Mouse (Mus musculus): ENCODE results near the gene Pip5k1c. TPM values are rescaled to one million over a fixed set of nuclear protein-coding genes. Genes with fewer than 3 reads are reported as not detected.

Gene Pip5k1c
- polyA plus RNA-seq, 1 experiment from 2014 or later: 32.0 TPM

DNA sequence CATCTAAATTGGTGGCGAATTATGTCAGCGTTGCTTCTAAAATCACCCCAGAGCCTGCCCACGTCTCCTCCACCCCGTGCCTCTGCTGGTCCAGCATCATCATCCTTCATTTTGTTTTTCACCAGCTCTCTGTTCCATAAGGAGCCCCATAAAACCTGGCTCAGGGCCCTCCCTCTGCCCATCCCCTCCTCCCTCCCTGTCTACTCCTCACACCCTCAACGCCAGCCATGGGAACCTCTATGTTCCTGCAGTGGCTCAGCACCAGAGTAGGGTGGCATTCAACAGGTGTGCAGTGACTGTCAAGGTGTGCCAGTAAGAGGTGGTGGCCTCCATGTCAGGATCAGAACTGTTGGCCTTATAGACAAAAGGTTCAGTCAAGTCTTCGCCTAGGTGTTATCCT is 2.4 kb downstream of the Pip5k1c start:
- H3K4me1 ChIP-seq: peaks cover 69% of the 10 kb centered on the region
- no peak overlapping the region for H3K4me3 ChIP-seq
- H3K9me3 ChIP-seq: no peaks in the 10 kb centered on the region
- WGBS: 89% methylated on average over 6 of the region's 6 CpGs
- no peak for ATAC-seq (ENCODE audit: extremely low read depth, insufficient number of reproducible peaks, low FRiP score, low TSS enrichment)
- peaks cover 17% of the 10 kb centered on the region for H3K27me3 ChIP-seq (replicated peaks)
- peaks cover 5% of the 10 kb centered on the region; the same call in 1 of the 2 replicates for H3K36me3 ChIP-seq
- peak overlapping the region; percentile 90 for H3K9ac ChIP-seq
- peak overlapping the region; percentile 99; the same call in 1 of the 2 replicates for H3K4me2 ChIP-seq
- H3K27ac ChIP-seq (replicated peaks): no peak overlapping the region

DNA sequence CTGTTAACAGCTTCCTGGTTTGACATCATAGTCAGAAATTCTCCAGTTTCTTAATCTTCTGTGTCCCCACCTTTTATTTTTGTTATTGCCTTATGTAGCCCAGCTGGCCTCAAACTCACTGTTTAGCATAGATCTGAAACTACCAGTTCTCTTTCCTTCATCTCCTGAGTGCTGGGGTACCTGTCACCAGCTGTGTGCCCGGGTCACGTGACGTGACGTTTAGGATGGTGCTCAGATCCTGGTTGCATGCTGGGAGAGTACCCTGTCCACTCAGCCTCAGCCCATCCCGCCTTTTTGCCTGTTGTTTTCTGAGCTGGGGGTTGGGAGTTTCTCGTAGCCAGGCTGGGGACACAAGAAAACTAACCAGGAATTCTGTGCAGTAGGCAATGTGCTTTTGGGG is 4.5 kb downstream of the Pip5k1c start:
- Histone ChIP-seq H3K9me3 (no peaks in the 10 kb centered on the region), H3K36me3 (peaks cover 5% of the 10 kb centered on the region; the same call in 1 of the 2 replicates), H3K4me1 (peaks cover 80% of the 10 kb centered on the region), H3K4me3 (no peak overlapping the region), H3K4me2 (peak overlapping the region; percentile 26; the same call in 1 of the 2 replicates), H3K9ac (peak overlapping the region; percentile 69), H3K27ac (replicated peaks) (peak overlapping the region; percentile 77), H3K27me3 (replicated peaks) (no peaks in the 10 kb centered on the region)
- no peak for ATAC-seq (ENCODE audit: extremely low read depth, insufficient number of reproducible peaks, low FRiP score, low TSS enrichment)
- WGBS: 77% methylated on average over 6 of the region's 6 CpGs

DNA sequence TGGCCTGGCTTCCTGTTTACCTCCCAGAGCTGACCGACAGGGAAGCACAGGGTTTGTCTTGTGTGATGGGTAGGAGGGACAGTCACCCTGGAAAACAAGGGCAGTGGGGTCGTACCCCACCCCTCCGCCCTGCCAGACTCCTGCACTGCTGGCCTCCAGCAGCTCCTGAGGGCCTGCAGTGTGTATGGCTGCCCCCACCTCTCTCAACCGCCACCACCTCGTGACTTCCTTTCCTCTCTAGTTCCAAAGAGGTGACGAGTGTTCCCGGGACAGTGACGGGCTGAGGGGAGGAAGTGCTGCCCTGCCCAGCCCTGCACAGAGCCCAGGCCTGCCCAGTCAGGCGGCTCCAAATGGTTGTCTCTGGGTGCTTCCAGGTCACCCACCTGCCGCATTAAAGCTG is 5.1 kb downstream of the Pip5k1c start:
- H3K4me2 ChIP-seq: peak overlapping the region; percentile 26
- ATAC-seq (ENCODE audit: extremely low read depth, insufficient number of reproducible peaks, low FRiP score, low TSS enrichment): no peak
- peaks cover 5% of the 10 kb centered on the region; the same call in 1 of the 2 replicates for H3K36me3 ChIP-seq
- H3K27me3 ChIP-seq (replicated peaks): no peaks in the 10 kb centered on the region
- no peak overlapping the region for H3K4me3 ChIP-seq
- H3K9ac ChIP-seq: peak overlapping the region; percentile 69
- peaks cover 86% of the 10 kb centered on the region for H3K4me1 ChIP-seq
- H3K9me3 ChIP-seq: no peaks in the 10 kb centered on the region
- H3K27ac ChIP-seq (replicated peaks): peak overlapping the region; percentile 77
- 30% methylated on average over 10 of the region's 10 CpGs for WGBS

DNA sequence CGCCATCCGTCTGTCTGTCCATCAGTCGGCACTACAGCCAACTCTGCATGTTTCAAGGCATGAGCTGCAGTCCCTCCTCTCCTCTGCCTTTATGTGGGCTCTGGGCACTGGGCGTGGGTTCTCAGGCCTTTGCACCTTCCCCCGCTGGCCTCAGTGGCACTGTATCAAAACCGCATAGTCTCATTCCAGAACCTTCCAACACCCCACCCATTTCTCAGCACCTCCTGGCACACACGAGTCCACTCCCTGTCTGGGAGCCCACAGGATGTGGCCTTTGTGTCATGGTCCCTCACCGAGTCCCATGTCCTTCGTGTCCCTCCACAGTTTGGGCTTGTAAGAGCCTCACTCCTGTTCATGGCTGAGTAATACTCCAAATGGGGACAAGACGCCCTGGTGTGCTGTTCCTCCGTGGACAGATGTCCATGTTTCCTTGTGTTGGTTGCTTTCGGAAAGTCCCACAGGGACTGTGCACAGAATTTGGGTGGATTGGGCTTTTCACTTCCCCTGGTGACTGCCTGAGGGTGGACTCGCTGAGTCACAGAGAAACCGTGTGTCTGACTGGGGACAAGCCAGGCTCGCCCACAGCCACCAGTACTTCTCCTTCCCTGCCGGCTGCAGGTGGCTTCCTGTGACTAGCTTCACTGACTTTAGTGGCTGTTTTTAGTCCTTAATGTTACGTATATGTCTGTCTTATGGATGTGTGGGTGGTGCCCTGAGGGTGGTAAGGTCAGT is 5.8 kb downstream of the Pip5k1c start:
- Histone ChIP-seq H3K4me3 (no peak overlapping the region), H3K4me2 (peak overlapping the region; percentile 26), H3K27ac (replicated peaks) (peak overlapping the region; percentile 77)

DNA sequence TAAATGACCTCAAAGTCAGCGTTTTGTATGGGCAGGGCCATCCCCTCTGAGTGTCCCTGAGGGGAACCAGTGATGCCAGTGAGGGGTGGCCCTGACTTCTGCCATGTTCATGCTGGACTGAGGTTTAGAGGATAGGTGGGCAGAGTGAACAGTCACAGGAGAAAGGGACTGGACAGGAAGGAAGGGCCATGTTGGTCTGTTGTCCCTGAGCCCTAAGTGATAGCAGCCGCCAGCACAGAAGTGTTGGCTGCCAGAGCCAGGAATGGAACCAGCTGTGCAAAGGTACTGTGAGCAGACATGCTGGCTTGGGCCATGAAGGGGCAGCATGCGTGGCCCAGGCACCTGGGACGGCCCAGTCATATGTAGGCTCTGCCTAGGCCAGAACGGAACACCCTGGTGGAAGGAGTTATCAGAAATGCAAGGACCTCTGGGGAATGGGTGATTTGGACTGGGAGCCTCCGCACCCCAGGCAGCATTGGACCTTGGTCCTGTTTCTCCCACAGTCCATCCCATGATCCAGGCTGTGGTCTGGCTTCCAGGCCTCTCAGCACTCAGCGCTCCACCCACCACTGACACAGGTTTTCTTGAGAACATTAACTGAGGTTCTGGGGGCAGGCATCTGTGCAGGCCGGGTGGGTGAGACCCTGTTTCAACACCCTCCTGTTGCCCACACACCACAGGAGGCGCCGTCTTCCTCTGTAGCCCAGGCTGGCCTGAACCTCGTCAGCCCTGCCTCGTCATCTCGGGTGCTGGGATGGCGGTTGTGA is 7.0 kb downstream of the Pip5k1c start:
- Histone ChIP-seq H3K36me3 (peaks cover 5% of the 10 kb centered on the region; the same call in 1 of the 2 replicates), H3K4me3 (no peak overlapping the region), H3K27me3 (replicated peaks) (no peaks in the 10 kb centered on the region), H3K4me2 (no peak overlapping the region), H3K9ac (peak overlapping the region; percentile 64), H3K27ac (replicated peaks) (peak overlapping the region; percentile 36; the same call in 1 of the 2 replicates), H3K9me3 (no peaks in the 10 kb centered on the region), H3K4me1 (peaks cover 92% of the 10 kb centered on the region)
- ATAC-seq (ENCODE audit: extremely low read depth, insufficient number of reproducible peaks, low FRiP score, low TSS enrichment): no peak
- WGBS: 80% methylated on average over 14 of the region's 14 CpGs

More for the DNA sequence above, 5.8 kb downstream of the Pip5k1c start:
- peaks cover 92% of the 10 kb centered on the region for H3K4me1 ChIP-seq
- no peaks in the 10 kb centered on the region for H3K27me3 ChIP-seq (replicated peaks)
- no peak for ATAC-seq (ENCODE audit: extremely low read depth, insufficient number of reproducible peaks, low FRiP score, low TSS enrichment)
- no peak overlapping the region for H3K9ac ChIP-seq
- no peaks in the 10 kb centered on the region for H3K9me3 ChIP-seq
- H3K36me3 ChIP-seq: peaks cover 5% of the 10 kb centered on the region; the same call in 1 of the 2 replicates
- WGBS: 88% methylated on average over 17 of the region's 17 CpGs

DNA sequence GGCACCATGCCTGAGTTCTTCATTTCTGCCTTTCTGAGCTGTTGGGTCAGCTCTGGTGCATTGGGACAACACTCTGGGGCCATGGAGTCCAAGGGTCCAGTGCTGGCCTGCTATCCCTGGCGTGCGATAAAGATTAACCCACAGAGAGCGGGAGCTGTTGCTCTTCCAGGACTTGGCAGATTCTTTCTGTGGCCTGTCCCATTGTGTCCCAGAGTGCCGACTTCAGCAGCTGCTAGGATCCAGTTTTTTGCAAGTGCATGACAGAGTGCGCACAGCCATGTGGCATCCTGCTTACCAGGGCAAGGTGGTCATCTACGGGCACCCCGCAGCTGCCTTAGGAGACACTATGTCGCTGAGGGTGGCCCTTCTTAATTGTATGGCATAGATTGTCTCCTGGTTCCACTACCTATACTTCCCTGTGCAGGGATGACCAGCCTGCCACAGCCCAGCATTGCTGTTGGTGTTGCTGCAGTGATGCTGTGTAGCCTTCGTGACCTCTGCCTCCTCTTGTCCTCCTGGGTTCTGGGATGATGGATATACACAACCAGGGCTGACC is 7.7 kb downstream of the Pip5k1c start:
- H3K27ac ChIP-seq (replicated peaks): 0 out of 2 replicates have a peak overlapping the region, but pooled peaks have one; percentile 17
- ATAC-seq (ENCODE audit: extremely low read depth, insufficient number of reproducible peaks, low FRiP score, low TSS enrichment): no peak
- no peak overlapping the region for H3K4me3 ChIP-seq
- no peaks in the 10 kb centered on the region for H3K9me3 ChIP-seq
- H3K4me1 ChIP-seq: peaks cover 89% of the 10 kb centered on the region
- peaks cover 5% of the 10 kb centered on the region; the same call in 1 of the 2 replicates for H3K36me3 ChIP-seq
- H3K4me2 ChIP-seq: no peak overlapping the region
- 67% methylated on average over 9 of the region's 9 CpGs for WGBS
- peak overlapping the region; percentile 64 for H3K9ac ChIP-seq
- no peaks in the 10 kb centered on the region for H3K27me3 ChIP-seq (replicated peaks)

DNA sequence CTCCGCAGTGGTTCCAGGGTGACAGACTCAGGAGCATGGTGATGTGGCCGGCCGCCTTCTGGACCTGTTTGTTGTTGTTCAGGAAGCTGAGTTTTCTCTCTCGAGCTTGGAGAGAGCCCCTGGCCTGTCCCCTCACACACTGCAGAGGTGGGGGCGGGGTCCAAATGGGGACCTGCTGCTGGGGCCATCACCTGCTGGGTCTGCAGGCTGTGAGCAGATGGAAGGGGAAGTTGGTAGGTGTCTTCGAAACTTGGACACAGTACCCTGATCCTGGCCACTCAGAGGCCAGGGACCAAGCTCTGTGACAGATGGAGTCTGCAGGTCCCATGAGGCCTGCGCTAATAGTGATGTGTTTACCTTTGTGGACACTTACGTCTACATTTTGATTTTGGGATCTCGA is 8.6 kb downstream of the Pip5k1c start:
- Histone ChIP-seq H3K9ac (peak overlapping the region; percentile 64; the same call in 1 of the 2 replicates), H3K4me2 (no peak overlapping the region)

DNA sequence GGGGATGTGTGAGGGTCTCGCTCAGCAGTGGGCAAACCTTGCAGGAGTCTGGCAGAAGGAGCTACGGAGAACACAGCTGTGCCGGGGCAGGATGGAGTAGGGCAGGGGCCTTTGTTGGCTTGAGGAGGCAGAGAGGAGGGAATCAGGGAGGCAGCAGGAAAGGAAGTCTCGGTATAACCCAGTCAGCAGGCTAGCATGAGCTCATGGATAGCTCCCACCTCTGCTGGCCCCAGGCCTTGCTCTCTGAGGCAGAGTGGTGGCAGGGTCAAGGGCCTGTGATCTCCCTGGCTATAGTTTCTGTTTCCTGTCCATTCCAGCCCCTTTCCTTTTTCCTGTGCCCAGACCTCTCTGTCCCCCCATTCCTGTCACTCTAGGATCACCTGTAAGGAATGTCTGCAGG is 9.5 kb downstream of the Pip5k1c start:
- ATAC-seq (ENCODE audit: extremely low read depth, insufficient number of reproducible peaks, low FRiP score, low TSS enrichment): no peak
- Histone ChIP-seq H3K4me2 (peak overlapping the region; percentile 49), H3K9me3 (no peaks in the 10 kb centered on the region), H3K4me3 (peak overlapping the region; percentile 22), H3K27me3 (replicated peaks) (no peaks in the 10 kb centered on the region), H3K9ac (peak overlapping the region; percentile 70), H3K4me1 (peaks cover 79% of the 10 kb centered on the region), H3K27ac (replicated peaks) (peak overlapping the region; percentile 70), H3K36me3 (peaks cover 18% of the 10 kb centered on the region)
- 54% methylated on average over 4 of the region's 4 CpGs for WGBS

More for the DNA sequence above, 8.6 kb downstream of the Pip5k1c start:
- WGBS: 80% methylated on average over 9 of the region's 9 CpGs
- Histone ChIP-seq H3K36me3 (peaks cover 14% of the 10 kb centered on the region), H3K4me1 (peaks cover 82% of the 10 kb centered on the region), H3K4me3 (no peak overlapping the region), H3K9me3 (no peaks in the 10 kb centered on the region), H3K27ac (replicated peaks) (peak overlapping the region; percentile 17; the same call in 1 of the 2 replicates), H3K27me3 (replicated peaks) (no peaks in the 10 kb centered on the region)
- no peak for ATAC-seq (ENCODE audit: extremely low read depth, insufficient number of reproducible peaks, low FRiP score, low TSS enrichment)

DNA sequence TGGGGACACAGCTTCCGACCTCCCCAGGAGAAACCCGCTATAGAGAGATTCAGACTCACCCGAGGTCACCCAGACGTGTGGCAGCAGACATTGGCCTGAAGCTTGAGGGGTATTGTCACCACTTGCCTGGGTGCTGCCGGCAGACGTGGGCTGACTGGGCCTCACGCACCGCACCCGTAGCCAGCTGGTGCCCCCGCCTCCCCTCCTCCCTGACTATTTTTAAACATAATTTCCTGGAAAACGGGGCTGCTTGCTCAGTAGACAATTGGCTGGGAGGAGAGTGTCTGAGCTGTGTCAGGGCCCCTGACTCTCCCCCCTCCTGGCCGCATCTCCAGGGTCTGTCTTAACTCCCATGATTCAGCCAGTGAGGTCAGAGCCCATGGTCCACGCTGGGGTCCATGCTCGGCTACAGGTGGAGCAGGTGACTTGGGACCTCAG is 10.0 kb downstream of the Pip5k1c start:
- Histone ChIP-seq H3K4me3 (peak overlapping the region; percentile 22), H3K4me1 (peaks cover 74% of the 10 kb centered on the region)

DNA sequence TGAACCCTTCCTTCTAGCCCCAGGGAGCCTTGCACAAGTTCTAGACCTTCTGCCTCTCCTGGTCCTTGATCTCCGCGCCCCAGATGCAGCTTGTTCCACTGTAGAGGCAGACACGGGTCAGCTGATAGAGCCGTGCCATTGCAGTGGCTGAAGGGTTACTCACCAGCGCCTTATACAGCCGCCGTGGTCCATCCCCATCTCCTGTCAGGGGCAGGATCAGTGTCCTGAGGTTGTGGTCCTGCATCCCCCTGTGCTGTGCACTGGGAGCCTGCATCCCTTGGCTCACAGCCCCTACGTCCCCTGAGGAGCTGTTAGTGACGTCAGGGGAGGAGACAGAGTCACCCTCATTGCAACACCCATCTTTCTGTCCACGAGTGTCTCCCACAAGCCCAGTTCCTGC is 10.5 kb downstream of the Pip5k1c start:
- H3K27me3 ChIP-seq (replicated peaks): no peaks in the 10 kb centered on the region
- peak overlapping the region; percentile 22 for H3K4me3 ChIP-seq
- 54% methylated on average over 10 of the region's 10 CpGs for WGBS

More for the DNA sequence above, 10.0 kb downstream of the Pip5k1c start:
- Histone ChIP-seq H3K27ac (replicated peaks) (peak overlapping the region; percentile 70), H3K27me3 (replicated peaks) (no peaks in the 10 kb centered on the region), H3K4me2 (peak overlapping the region; percentile 49), H3K9ac (peak overlapping the region; percentile 70), H3K36me3 (peaks cover 23% of the 10 kb centered on the region), H3K9me3 (no peaks in the 10 kb centered on the region)
- no peak for ATAC-seq (ENCODE audit: extremely low read depth, insufficient number of reproducible peaks, low FRiP score, low TSS enrichment)
- WGBS: 14% methylated on average over 14 of the region's 14 CpGs

DNA sequence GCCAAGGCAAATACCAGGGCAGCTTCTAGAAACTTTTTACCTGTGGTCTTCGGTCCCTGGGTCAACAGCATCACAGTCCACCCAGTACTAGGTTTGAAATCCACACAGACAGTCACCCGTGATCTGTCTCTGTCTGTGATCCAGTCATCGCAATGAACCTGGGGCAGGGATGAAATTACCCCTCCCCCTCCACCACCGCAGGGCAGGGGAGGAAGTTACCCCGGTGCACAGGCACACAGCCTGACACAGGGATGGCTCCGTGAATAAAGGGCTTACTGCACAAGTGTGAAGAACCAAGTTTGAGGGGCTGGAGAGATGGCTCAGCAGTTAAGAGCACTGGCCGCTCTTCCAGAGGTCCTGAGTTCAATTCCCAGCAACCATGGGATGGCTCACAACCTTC is 11.0 kb downstream of the Pip5k1c start:
- Histone ChIP-seq H3K9me3 (no peaks in the 10 kb centered on the region), H3K27me3 (replicated peaks) (no peaks in the 10 kb centered on the region), H3K9ac (peak overlapping the region; percentile 70), H3K36me3 (peaks cover 33% of the 10 kb centered on the region), H3K4me2 (no peak overlapping the region), H3K27ac (replicated peaks) (no peak overlapping the region), H3K4me3 (no peak overlapping the region), H3K4me1 (peaks cover 65% of the 10 kb centered on the region)
- no peak for ATAC-seq (ENCODE audit: extremely low read depth, insufficient number of reproducible peaks, low FRiP score, low TSS enrichment)
- whole genome bisulfite sequencing: 71% methylated on average over 7 of the region's 7 CpGs

More for the DNA sequence above, 10.5 kb downstream of the Pip5k1c start:
- Histone ChIP-seq H3K9ac (peak overlapping the region; percentile 70), H3K27ac (replicated peaks) (peak overlapping the region; percentile 70), H3K9me3 (no peaks in the 10 kb centered on the region), H3K4me1 (peaks cover 70% of the 10 kb centered on the region), H3K4me2 (peak overlapping the region; percentile 49), H3K36me3 (peaks cover 28% of the 10 kb centered on the region)
- ATAC-seq (ENCODE audit: extremely low read depth, insufficient number of reproducible peaks, low FRiP score, low TSS enrichment): no peak

All from heart, embryonic 13.5 days (tissue).